Mouse (Mus musculus) MN1 (cell line): ENCODE data around the gene Mrps34.
"Not testable (repeated sequence)": the region's sequence is repeated elsewhere in the genome, so short reads cannot be mapped to it uniquely, and the experiment has no call there.

Source experiments
- DNase-seq: peaks from one replicate; pipeline ENCODE4 v3.0.0-alpha.2; 2016; ENCODE audit warnings: low spot score

The Mrps34 gene

GRCm38 (mm10) chr17:24899153-24899552, 4.2 kb downstream of the Mrps34 start:
- DNase-seq, result no peak

DNA sequence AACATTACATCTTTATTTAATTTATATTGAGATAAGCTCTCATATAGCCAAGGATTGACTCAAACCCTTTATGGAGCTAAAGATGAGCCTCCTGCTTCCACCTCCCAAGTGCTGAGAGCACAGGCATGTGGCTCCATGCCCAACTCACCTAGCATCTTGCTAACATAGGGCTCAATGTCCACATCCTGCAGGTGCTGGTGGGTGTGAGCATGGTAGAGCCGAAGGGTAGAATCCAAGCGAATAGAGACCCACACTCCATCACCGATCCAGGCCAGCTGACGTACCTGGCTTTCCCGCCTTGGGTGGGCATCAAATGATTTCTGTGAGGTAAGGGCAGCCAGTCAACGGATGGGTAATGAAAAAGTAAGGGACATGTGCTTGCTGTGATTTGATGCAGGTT, 5.1 kb downstream of the Mrps34 start:
- DNase-seq, result no peak

- no peak for DNase-seq
These were observed 7.2 kb downstream of the Mrps34 start for GRCm38 (mm10) chr17:24902124-24902523.

GRCm38 (mm10) chr17:24902671-24903474, 8.0 kb downstream of the Mrps34 start:
- DNase-seq, result peak; percentile 44

DNA sequence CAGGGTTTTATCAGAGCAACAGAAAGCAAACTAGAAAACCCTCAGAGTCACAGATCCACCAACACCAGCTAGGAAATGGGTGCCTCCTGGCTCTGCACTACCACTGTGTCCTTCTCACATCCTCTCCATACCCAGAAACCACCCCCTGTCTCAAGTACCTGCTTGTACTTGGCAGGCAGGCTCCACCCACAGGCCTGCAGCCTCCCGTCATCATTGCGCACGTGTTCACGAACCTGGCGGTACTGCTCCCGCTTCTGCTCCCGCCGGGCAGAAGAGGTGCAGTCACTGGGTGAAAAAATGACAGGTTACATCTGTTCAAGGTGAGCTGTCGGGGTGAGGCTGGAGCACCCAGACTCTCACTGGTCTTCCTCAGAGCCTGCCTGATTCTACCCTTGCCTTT, 8.9 kb downstream of the Mrps34 start:
- DNase-seq, result no peak

GRCm38 (mm10) chr17:24907591-24907990, 12.7 kb downstream of the Mrps34 start:
- DNase-seq, result no peak

DNA sequence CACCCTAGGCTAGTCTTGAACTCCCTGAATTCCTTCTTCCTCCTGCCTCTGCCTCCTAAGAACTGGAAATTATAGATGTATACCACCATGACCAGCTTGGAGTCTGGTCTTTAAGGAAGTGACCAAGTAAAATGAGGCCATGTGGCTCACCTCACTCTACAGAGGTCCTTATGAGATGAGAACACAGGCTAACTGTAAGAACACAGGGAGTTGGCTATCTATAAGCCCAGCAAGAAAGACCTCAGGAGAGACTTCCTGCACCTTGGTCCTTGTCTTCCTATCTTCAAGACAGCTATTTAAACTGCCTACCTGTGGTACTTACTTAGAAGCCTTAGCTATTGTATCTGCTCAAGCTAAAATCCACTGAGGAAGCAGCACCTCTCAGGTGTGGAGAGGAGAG, 19.1 kb downstream of the Mrps34 start:
- no peak for DNase-seq

- no peak for DNase-seq
These were observed 28.3 kb downstream of the Mrps34 start for GRCm38 (mm10) chr17:24923246-24923645.

- peak; percentile 68 for DNase-seq
These were observed 34.6 kb downstream of the Mrps34 start for GRCm38 (mm10) chr17:24929506-24929905.

DNA sequence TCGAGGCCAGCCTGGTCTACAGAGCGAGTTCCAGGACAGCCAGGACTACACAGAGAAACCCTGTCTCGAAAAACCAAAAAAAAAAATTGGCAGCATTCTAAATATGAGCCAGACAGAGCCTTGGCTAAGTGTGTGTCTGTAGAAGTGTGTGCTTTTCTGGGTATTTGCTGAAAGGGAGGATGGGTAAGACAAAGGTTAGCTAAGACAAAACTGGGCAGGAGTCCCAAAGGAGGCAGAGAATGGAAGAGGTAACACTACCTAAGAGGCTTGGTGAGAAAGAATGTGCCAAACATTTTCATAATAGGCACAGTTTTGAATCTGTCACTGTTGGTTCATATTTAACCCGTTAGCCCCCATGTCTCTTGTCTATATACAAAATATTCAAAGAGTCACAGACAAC, 37.5 kb downstream of the Mrps34 start:
- DNase-seq, result no peak

GRCm38 (mm10) chr17:24933163-24933562, 38.2 kb downstream of the Mrps34 start:
- no peak for DNase-seq

- peak; percentile 29 for DNase-seq
These were observed 40.0 kb downstream of the Mrps34 start for GRCm38 (mm10) chr17:24934926-24935325.

DNA sequence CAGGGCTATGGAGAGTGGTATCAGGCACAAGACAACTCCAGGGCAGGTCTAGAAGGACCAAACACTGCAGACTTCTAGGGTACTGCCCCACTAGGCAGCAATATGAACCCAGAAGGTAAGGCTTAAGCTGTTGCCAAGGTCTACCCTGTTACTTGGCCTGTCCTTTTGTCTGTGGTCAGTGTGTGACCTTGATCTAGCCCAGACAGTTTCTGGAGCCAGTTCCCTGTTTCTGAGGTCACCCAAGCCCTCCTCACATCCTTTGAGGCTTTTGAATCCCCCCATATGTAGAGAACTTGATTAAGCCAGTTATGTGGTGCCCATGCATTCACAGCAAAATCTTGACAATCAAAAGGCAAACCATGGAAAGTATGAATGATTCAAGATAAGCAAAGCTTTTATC, 40.8 kb downstream of the Mrps34 start:
- no peak for DNase-seq

GRCm38 (mm10) chr17:24936259-24937237, 41.6 kb downstream of the Mrps34 start, which contains the start of gene Mapk8ip3:
Mapk8ip3 (minus strand) TSS chr17:24936977.
- peak; percentile 96 for DNase-seq

DNA sequence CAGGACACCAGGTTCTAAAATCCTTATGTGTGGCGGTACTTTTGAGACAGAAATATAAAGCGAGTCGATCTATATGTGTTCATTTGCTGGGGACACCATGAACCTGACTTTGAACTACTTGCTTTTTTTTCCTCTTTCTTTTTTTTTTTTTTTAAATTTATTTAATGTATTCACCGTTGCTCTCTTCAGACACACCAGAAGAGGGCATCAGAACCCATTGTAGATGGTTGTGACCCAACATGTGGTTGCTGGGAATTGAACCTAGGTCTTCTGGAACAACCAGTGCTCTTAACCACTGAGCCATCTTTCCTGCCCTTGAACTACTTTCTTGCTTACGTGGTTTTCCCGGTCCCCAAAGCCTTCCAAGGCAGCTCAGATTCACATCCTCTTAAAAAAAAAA, 42.4 kb downstream of the Mrps34 start:
- DNase-seq, result no peak

DNA sequence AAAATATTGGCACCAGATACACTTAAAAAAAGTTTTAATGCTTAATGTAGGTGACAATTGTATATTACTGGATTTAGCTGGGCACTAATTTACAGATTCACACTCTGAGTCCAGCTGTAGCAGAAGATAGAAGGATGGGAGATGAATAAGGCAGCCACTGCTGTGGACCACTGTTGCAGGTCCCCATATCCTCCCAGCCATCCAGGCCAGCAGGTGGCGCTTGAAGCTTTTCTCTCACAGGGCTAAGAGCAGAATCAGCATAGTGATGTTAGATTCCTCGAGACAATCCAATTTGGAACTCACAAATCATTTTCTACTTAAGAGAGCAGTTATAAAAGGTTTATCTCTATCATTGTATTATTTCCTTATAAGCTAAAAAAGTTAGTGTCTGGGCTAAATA, 47.5 kb downstream of the Mrps34 start:
- DNase-seq, result peak; percentile 25

DNA sequence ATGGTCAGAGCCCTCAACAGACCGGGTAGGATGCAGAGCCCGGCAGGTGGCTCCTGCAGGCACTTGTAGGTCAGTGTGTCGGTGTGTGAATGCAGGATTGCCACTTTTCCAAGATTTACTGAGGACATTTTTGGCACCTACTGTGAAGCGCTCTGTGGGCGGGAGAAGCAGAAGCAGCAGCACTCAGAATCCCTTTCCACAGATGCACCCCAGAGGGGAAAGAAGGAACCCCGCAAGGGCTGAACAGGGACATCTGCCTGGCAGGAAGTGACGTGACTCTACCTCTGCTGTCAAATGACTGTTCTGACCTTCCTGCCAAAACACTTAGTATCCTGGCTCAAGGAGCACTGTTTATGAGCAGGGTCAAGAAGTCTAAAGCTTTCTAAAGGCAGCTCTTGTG, 48.1 kb downstream of the Mrps34 start:
- no peak for DNase-seq

- not testable (repeated sequence) for DNase-seq
These were observed 48.7 kb downstream of the Mrps34 start for GRCm38 (mm10) chr17:24943589-24943988.
